ENCODE assay signal across 26 mouse cellular contexts in genomic region chr4:86309178-86309577, GRCm38 (mm10).
DNase-seq lines count a peak whose midpoint lies in the region; ATAC-seq lines count a peak whose summit lies in the region.
"Had no signal": no experiment of that assay in that cellular context is flagged by ENCODE, and none has a peak within 500 bp of the region (broad histone marks: within the 10 kb centered on the region; RNA-seq: fewer than 3 reads in every experiment).

No protein-coding gene starts in this region.

- WGBS in heart, embryonic 15.5 days, result 90% methylated on average over 2 of the region's 2 CpGs
- 89% methylated on average over 2 of the region's 2 CpGs for WGBS in hindbrain, embryonic 16.5 days
- WGBS in midbrain, embryonic 10.5 days, result 89% methylated on average over 2 of the region's 2 CpGs
- 91% methylated on average over 2 of the region's 2 CpGs for WGBS in forebrain, embryonic 11.5 days

- intact Hi-C loops in heart, postnatal 10 days (cut with DNase I), result no loop called here

- H3K27ac ChIP-seq in heart, embryonic 15.5 days, result 0 out of 2 replicates have a peak overlapping the region, but pooled peaks have one; percentile 12
- no peak overlapping the region for H3K27ac ChIP-seq in hindbrain, embryonic 16.5 days (ENCODE audit: low read depth, low read length)
- H3K27ac ChIP-seq in midbrain, embryonic 10.5 days (replicated peaks), result no peak overlapping the region
- no peak overlapping the region for H3K27ac ChIP-seq in forebrain, embryonic 11.5 days (ENCODE audit: low read depth, low read length)
- H3K27ac ChIP-seq: hindbrain, embryonic 10.5 days; hindbrain, embryonic 15.5 days; intestine, embryonic 15.5 days; limb, embryonic 12.5 days; liver, embryonic 12.5 days had no signal

- H3K9ac ChIP-seq in heart, embryonic 15.5 days, result no peak overlapping the region
- no peak overlapping the region for H3K9ac ChIP-seq in hindbrain, embryonic 16.5 days (ENCODE audit: low read depth, low read length)
- no peak overlapping the region for H3K9ac ChIP-seq in forebrain, embryonic 11.5 days (ENCODE audit: low read length)
- H3K9ac ChIP-seq: hindbrain, embryonic 15.5 days; intestine, embryonic 15.5 days; limb, embryonic 12.5 days; liver, embryonic 12.5 days; liver, postnatal 0 days had no signal

- H3K4me3 ChIP-seq in heart, embryonic 15.5 days, result no peak overlapping the region
- H3K4me3 ChIP-seq in hindbrain, embryonic 16.5 days (ENCODE audit: low read length), result no peak overlapping the region
- H3K4me3 ChIP-seq in midbrain, embryonic 10.5 days, result no peak overlapping the region
- H3K4me3 ChIP-seq in forebrain, embryonic 11.5 days (ENCODE audit: low read depth, low read length), result no peak overlapping the region
- H3K4me3 ChIP-seq: hindbrain, embryonic 10.5 days; hindbrain, embryonic 15.5 days; intestine, embryonic 15.5 days; limb, embryonic 12.5 days; liver, embryonic 12.5 days; megakaryocyte, embryonic 14.5 days had no signal

- ATAC-seq in heart, embryonic 15.5 days (replicated peaks; ENCODE audit: insufficient number of reproducible peaks, insufficient read depth, low FRiP score, low read depth), result no peak
- no peak for ATAC-seq in hindbrain, embryonic 16.5 days
- ATAC-seq in forebrain, embryonic 11.5 days (replicated peaks; ENCODE audit: low FRiP score), result no peak
- ATAC-seq: CD4-positive, CD25-positive, alpha-beta regulatory T cell, adult 4 months; intestine, embryonic 15.5 days; liver, embryonic 12.5 days; liver, postnatal 0 days had no signal

- no peaks in the 10 kb centered on the region for H3K36me3 ChIP-seq in heart, embryonic 15.5 days
- no peaks in the 10 kb centered on the region for H3K36me3 ChIP-seq in hindbrain, embryonic 16.5 days (ENCODE audit: control insufficient read depth, insufficient read depth, low read length)
- H3K36me3 ChIP-seq in midbrain, embryonic 10.5 days, result no peaks in the 10 kb centered on the region
- H3K36me3 ChIP-seq in forebrain, embryonic 11.5 days (ENCODE audit: control insufficient read depth, insufficient read depth, low read length), result no peaks in the 10 kb centered on the region
- H3K36me3 ChIP-seq: hindbrain, embryonic 10.5 days; hindbrain, embryonic 15.5 days; intestine, embryonic 15.5 days; limb, embryonic 12.5 days; liver, embryonic 12.5 days had no signal

- no peaks in the 10 kb centered on the region for H3K27me3 ChIP-seq in heart, embryonic 15.5 days
- no peaks in the 10 kb centered on the region for H3K27me3 ChIP-seq in hindbrain, embryonic 16.5 days (replicated peaks; ENCODE audit: control insufficient read depth, insufficient read depth, low read length)
- H3K27me3 ChIP-seq in midbrain, embryonic 10.5 days (ENCODE audit: low read depth, poor library complexity, severe bottlenecking), result no peaks in the 10 kb centered on the region
- H3K27me3 ChIP-seq in forebrain, embryonic 11.5 days (ENCODE audit: control insufficient read depth, insufficient read depth, low read length), result no peaks in the 10 kb centered on the region
- H3K27me3 ChIP-seq: hindbrain, embryonic 15.5 days; intestine, embryonic 15.5 days; limb, embryonic 12.5 days; liver, embryonic 12.5 days; megakaryocyte, embryonic 14.5 days had no signal

- H3K4me1 ChIP-seq in heart, embryonic 15.5 days (replicated peaks), result peaks cover 23% of the 10 kb centered on the region
- no peaks in the 10 kb centered on the region for H3K4me1 ChIP-seq in hindbrain, embryonic 16.5 days (ENCODE audit: control insufficient read depth, insufficient read depth, low read depth, low read length)
- 0 out of 2 replicates have a peak, but pooled peaks cover 3% of the 10 kb centered on the region for H3K4me1 ChIP-seq in midbrain, embryonic 10.5 days
- no peaks in the 10 kb centered on the region for H3K4me1 ChIP-seq in forebrain, embryonic 11.5 days (replicated peaks; ENCODE audit: control insufficient read depth, insufficient read depth, low read length)
- H3K4me1 ChIP-seq: hindbrain, embryonic 10.5 days; hindbrain, embryonic 15.5 days; intestine, embryonic 15.5 days; liver, embryonic 12.5 days; megakaryocyte, embryonic 14.5 days had no signal

- no peak overlapping the region for H3K4me2 ChIP-seq in heart, embryonic 15.5 days
- H3K4me2 ChIP-seq in hindbrain, embryonic 16.5 days (ENCODE audit: low read length), result no peak overlapping the region
- no peak overlapping the region for H3K4me2 ChIP-seq in forebrain, embryonic 11.5 days (ENCODE audit: low read depth, low read length, severe bottlenecking)
- H3K4me2 ChIP-seq: heart, embryonic 11.5 days; hindbrain, embryonic 15.5 days; intestine, embryonic 15.5 days; limb, embryonic 12.5 days; liver, embryonic 12.5 days had no signal

- H3K9me3 ChIP-seq in heart, embryonic 15.5 days (replicated peaks), result no peaks in the 10 kb centered on the region
- H3K9me3 ChIP-seq in hindbrain, embryonic 16.5 days (ENCODE audit: control insufficient read depth, low read length), result no peaks in the 10 kb centered on the region
- no peaks in the 10 kb centered on the region for H3K9me3 ChIP-seq in midbrain, embryonic 10.5 days (replicated peaks)
- no peaks in the 10 kb centered on the region for H3K9me3 ChIP-seq in forebrain, embryonic 11.5 days (ENCODE audit: control insufficient read depth, low read length)
- H3K9me3 ChIP-seq: hindbrain, embryonic 10.5 days; hindbrain, embryonic 15.5 days; intestine, embryonic 15.5 days; limb, embryonic 12.5 days; liver, embryonic 12.5 days; megakaryocyte, embryonic 14.5 days had no signal

- DNase-seq in heart, postnatal 10 days, result no peak
- DNase-seq in cerebellum, adult 11-12 months, result peak; percentile 45
- DNase-seq in cerebellum, adult 9-11 months, result peak; percentile 61
- peak; percentile 49 for DNase-seq in fat pad, adult 2 months (ENCODE audit: extremely low read depth, low read depth, low spot score)
- no peak for DNase-seq in midbrain, embryonic 10.5 days (ENCODE audit: low spot score)
- no peak for DNase-seq in forebrain, embryonic 11.5 days (ENCODE audit: low spot score)
- DNase-seq: adrenal gland, postnatal 14 days; gastrocnemius, postnatal 10 days; heart, postnatal 14 days; kidney, adult 9 months; kidney, postnatal 10 days; liver, postnatal 0 days; lung, postnatal 4 days; midbrain, embryonic 14.5 days; right cerebral cortex, postnatal 14 days; thymus, postnatal 4 days had no signal

Comparison
In these comparisons a context has a peak if more than half of its experiments do, and no peak if none do; other contexts are left out.
1. DNase-seq: peak in cerebellum, adult 11-12 months (single experiment), cerebellum, adult 9-11 months (single experiment) and fat pad, adult 2 months (single experiment); none in heart, postnatal 10 days (0 of 2), midbrain, embryonic 10.5 days (single experiment) and forebrain, embryonic 11.5 days (single experiment).